Mouse (Mus musculus) liver, adult 2 months (tissue): ENCODE data around the gene Nudt3. TPM values are rescaled to one million over a fixed set of nuclear protein-coding genes. Genes with fewer than 3 reads are reported as not detected.

ENCODE experiments used
- DNase-seq: peaks from one replicate; pipeline ENCODE4 v3.0.0-alpha.2; 2011; ENCODE audit warnings: low read depth, low spot score; ENCODE audit errors: extremely low read depth
- H3K27ac ChIP-seq: fragments of 200-500 bp; replicated peaks from 2 replicates; pipeline ENCODE4 v1.5.1; 2012; ENCODE audit warnings: low read depth, mild to moderate bottlenecking, control low read depth, inconsistent platforms, low read length; ENCODE audit not compliant: insufficient read depth
- H3K27me3 ChIP-seq: fragments of 200-500 bp; 2 replicates; pipeline ENCODE4 v1.6.1; 2012; ENCODE audit warnings: mild to moderate bottlenecking, moderate library complexity, low read length, inconsistent platforms; ENCODE audit not compliant: control insufficient read depth, insufficient read depth
- H3K36me3 ChIP-seq: fragments of 200-500 bp; 2 replicates; pipeline ENCODE4 v1.6.1; 2012; ENCODE audit warnings: low read length, inconsistent platforms; ENCODE audit not compliant: control insufficient read depth, insufficient read depth
- H3K4me1 ChIP-seq: fragments of 200-500 bp; 2 replicates; pipeline ENCODE4 v1.6.1; 2011; ENCODE audit warnings: low read length; ENCODE audit not compliant: control insufficient read depth, insufficient read depth
- H3K4me3 ChIP-seq: fragments of 200-500 bp; 2 replicates; pipeline ENCODE4 v1.5.1; 2011; ENCODE audit warnings: low read depth, mild to moderate bottlenecking, control low read depth, low read length, moderate library complexity; ENCODE audit not compliant: insufficient read depth
- H3K79me2 ChIP-seq: fragments of 200-500 bp; 2 replicates; pipeline ENCODE4 v1.6.1; 2012; ENCODE audit warnings: inconsistent platforms, mild to moderate bottlenecking, low read length, moderate library complexity; ENCODE audit not compliant: control insufficient read depth, insufficient read depth
- H3K9ac ChIP-seq: fragments of 200-500 bp; 2 replicates; pipeline ENCODE4 v1.6.1; 2012; ENCODE audit warnings: low read depth, mild to moderate bottlenecking, control low read depth, inconsistent platforms, low read length
- CTCF ChIP-seq: fragments of 200-500 bp; IDR thresholded peaks from 2 replicates; pipeline ENCODE4 v1.5.1; 2011; ENCODE audit warnings: low read depth, low read length, control low read depth
- POLR2A ChIP-seq: fragments of 200-500 bp; IDR thresholded peaks from 2 replicates; pipeline ENCODE4 v1.6.1; 2011; ENCODE audit warnings: low read length, control low read depth; ENCODE audit not compliant: insufficient read depth; ENCODE audit errors: extremely low read depth
- WGBS: fragments of 180-500 bp; shearing (Covaris S2); methylation state at CpG from one replicate; pipeline ENCODE4 v1.1.7; 2018; 5-methylcytosine and 5-hydroxymethylcytosine counted together
- polyA plus RNA-seq: library from polyadenylated mRNA; depleted of rRNA; stranded (reverse); fragments of >200 nt; gene quantifications from 2 replicates; pipeline ENCODE4 v1.2.3, GENCODE M21; 2012
- total RNA-seq: library from RNA; depleted of rRNA; stranded (reverse); fragments of >200 nt; gene quantifications from 2 replicates; pipeline ENCODE4 v1.2.3, GENCODE M21; 2014

Nudt3 gene
- total and polyA plus RNA-seq, 2 experiments: 19.5 to 25.5 TPM

GRCm38 (mm10) chr17:27629249-27630020, 6.1 kb upstream of the Nudt3 start:
- TF ChIP-seq CTCF (peak; percentile 91), POLR2A (no peak)
- WGBS: 80% methylated on average over 2 of the region's 2 CpGs
- Histone ChIP-seq H3K27me3 (no peaks in the 10 kb centered on the region), H3K27ac (no peak overlapping the region), H3K36me3 (peaks cover 15% of the 10 kb centered on the region), H3K4me1 (peaks cover 18% of the 10 kb centered on the region), H3K4me3 (no peak overlapping the region), H3K79me2 (peaks cover 11% of the 10 kb centered on the region), H3K9ac (no peak overlapping the region)
- peak; percentile 78 for DNase-seq

DNA sequence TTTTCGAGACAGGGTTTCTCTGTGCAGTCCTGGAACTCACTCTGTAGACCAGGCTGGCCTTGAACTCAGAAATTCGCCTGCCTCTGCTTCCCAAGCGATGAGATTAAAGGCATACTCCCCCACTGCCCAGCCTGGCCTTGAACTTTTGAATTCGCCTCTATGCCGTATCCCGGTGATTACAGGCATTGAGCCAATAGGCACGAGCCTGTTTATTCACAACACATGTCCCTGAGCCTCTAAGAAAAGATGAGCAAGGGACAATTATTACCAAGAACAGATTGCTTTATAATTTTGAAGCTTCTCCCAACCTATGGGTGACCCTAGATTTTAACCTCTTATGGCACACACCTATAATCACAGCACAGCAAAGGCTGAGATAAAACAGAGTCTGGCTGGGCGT, 5.1 kb upstream of the Nudt3 start:
- Histone ChIP-seq H3K9ac (no peak overlapping the region), H3K27me3 (no peaks in the 10 kb centered on the region), H3K27ac (no peak overlapping the region), H3K79me2 (peaks cover 2% of the 10 kb centered on the region; the same call in 1 of the 2 replicates), H3K4me1 (peaks cover 9% of the 10 kb centered on the region), H3K4me3 (no peak overlapping the region), H3K36me3 (peaks cover 13% of the 10 kb centered on the region)
- peak; percentile 45 for DNase-seq
- 35% methylated on average over 8 of the region's 8 CpGs for WGBS
- TF ChIP-seq POLR2A (no peak), CTCF (no peak)

GRCm38 (mm10) chr17:27627451-27627850, 4.2 kb upstream of the Nudt3 start:
- 11% methylated on average over 5 of the region's 5 CpGs for WGBS
- TF ChIP-seq POLR2A: no peak
- peak; percentile 70 for TF ChIP-seq CTCF
- peaks cover 5% of the 10 kb centered on the region; the same call in 1 of the 2 replicates for H3K79me2 ChIP-seq

GRCm38 (mm10) chr17:27626681-27627080, 3.4 kb upstream of the Nudt3 start:
- Histone ChIP-seq H3K79me2 (peaks cover 9% of the 10 kb centered on the region; the same call in 1 of the 2 replicates), H3K27ac (no peak overlapping the region), H3K4me3 (no peak overlapping the region), H3K9ac (no peak overlapping the region), H3K4me1 (peaks cover 9% of the 10 kb centered on the region), H3K27me3 (no peaks in the 10 kb centered on the region), H3K36me3 (peaks cover 7% of the 10 kb centered on the region; the same call in 1 of the 2 replicates)
- no peak for DNase-seq
- WGBS: 83% methylated on average over 5 of the region's 5 CpGs
- TF ChIP-seq POLR2A: no peak
- no peak for TF ChIP-seq CTCF

More at GRCm38 (mm10) chr17:27627451-27627850, 4.2 kb upstream of the Nudt3 start:
- H3K9ac ChIP-seq: no peak overlapping the region
- no peaks in the 10 kb centered on the region for H3K27me3 ChIP-seq
- H3K36me3 ChIP-seq: peaks cover 9% of the 10 kb centered on the region
- peak; percentile 82 for DNase-seq
- H3K4me3 ChIP-seq: no peak overlapping the region
- H3K4me1 ChIP-seq: peaks cover 6% of the 10 kb centered on the region; the same call in 1 of the 2 replicates
- H3K27ac ChIP-seq: peak overlapping the region; percentile 40; the same call in 1 of the 2 replicates

GRCm38 (mm10) chr17:27625455-27626251, 2.4 kb upstream of the Nudt3 start:
- no peak overlapping the region for H3K9ac ChIP-seq
- WGBS: 60% methylated on average over 7 of the region's 7 CpGs
- H3K27ac ChIP-seq: no peak overlapping the region

More at GRCm38 (mm10) chr17:27625455-27626251, 2.4 kb upstream of the Nudt3 start:
- peak; percentile 83 for DNase-seq
- TF ChIP-seq CTCF (no peak), POLR2A (no peak)
- Histone ChIP-seq H3K27me3 (no peaks in the 10 kb centered on the region), H3K4me1 (peaks cover 12% of the 10 kb centered on the region), H3K4me3 (no peak overlapping the region), H3K79me2 (peaks cover 14% of the 10 kb centered on the region; the same call in 1 of the 2 replicates), H3K36me3 (no peaks in the 10 kb centered on the region)
